Mouse (Mus musculus) heart, adult 18-20 months (tissue): ENCODE data around the gene Atcay. TPM values are rescaled to one million over a fixed set of nuclear protein-coding genes. Genes with fewer than 3 reads are reported as not detected.

Experiments used
- DNase-seq, 2 experiments: peaks; one replicate each; pipeline ENCODE4 v3.0.0; 2021 to 2022; ENCODE audit warnings: mixed read lengths in 1 of 2
- long read RNA-seq, 2 experiments: library from polyadenylated mRNA; stranded (forward); transcript quantifications; one replicate each; pipeline ENCODE4 v2.0.0; 2021
- total RNA-seq, 2 experiments: library from RNA; stranded (reverse); gene quantifications; 2 replicates each; pipeline ENCODE4 v1.2.3; 2021

Atcay gene
- not detected for total RNA-seq
- long read RNA-seq, experiment 1, partial matches to known transcripts: 0 of 9 reads
- long read RNA-seq, experiment 1, other reads (novel, unspliced or antisense): 9 of 9 reads
- long read RNA-seq, experiment 2, partial matches to known transcripts: 0 of 7 reads
- long read RNA-seq, experiment 2, other reads (novel, unspliced or antisense): 7 of 7 reads

DNA sequence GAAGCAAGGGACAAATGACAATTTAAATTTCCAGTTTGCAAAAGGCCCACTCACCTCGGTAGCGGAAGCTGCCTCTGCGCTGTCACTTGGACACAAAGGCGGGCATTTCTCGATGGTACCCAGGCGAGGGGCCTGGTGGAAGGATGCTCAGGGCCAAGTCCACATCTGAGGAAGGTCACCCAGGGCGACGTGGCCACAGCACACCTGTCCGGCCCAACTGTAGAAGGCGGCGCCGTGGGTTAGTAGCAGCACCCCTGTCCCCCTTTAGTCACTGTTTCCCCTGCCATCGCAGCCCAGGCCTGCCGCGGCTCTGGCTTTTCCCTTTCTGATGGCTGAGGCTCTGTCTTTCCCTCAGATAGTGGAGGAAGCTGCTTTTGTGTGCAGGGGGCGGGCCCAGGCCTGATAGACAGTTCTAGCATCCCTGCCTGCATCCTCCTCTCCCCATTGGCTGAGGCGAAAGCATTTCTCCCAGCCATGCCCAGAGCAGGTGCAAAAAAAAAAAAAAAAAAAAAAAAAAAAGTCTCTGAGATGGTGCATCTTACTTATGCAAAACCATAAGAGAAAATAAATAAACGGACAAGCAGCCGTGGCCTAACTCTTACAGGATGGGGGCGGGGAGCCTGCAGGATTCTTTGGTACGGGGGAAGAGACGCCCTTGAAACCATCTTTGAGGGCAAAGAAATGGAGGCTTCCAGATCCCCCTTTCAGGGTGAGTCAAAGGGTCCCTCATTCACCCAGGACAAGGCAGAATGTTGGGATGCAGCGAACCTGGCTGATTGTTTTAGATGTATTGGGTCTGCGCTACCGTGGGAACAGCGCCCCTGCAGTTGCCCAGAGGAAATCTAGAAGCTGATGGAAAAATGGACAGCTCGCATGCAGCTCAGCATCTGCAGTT lies at the start of gene Atcay:
Gene Atcay (minus strand): TSS at position 396 of the 895 bp plus-strand sequence.
- DNase-seq: no peak

DNA sequence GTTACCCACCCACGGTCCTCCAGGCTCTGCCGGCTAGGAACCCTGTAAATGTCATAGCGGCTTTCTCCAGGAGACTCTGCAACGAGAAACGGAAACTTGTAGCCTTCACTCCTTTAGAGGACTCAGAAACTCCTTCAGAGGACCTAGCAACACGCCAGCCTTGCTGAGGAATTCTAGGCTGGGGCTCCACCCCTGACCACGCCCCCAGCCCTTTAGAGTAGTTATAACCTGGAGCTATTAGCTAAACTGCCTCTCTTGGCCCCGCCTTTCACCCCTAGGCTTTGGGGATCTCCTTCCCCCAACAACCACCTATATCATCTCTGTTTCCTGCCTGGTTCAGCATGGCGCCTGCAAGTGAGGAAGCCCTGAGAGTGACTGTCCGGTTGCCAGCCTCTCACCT lies 48.9 kb upstream of the Atcay start:
- no peak for DNase-seq

DNA sequence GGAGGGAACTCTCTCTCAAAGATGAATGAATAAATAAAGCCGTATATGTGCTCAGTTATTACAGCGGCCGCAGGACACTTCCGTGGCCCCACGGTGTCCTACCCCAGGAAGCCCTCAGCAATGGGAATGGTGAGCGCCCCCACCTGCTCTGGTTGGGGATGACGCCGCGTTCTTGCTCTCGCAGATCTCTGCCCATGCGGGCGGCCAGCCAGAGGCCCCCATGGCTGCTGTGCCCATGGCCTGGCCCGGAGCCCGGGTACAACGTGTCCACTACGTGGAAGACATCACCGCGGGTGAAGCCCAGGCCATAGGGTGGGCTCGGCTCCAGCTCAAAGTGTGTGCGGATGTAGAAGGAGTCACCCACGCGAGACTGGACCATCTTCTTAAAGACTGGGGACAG lies 47.0 kb upstream of the Atcay start:
- no peak for DNase-seq

DNA sequence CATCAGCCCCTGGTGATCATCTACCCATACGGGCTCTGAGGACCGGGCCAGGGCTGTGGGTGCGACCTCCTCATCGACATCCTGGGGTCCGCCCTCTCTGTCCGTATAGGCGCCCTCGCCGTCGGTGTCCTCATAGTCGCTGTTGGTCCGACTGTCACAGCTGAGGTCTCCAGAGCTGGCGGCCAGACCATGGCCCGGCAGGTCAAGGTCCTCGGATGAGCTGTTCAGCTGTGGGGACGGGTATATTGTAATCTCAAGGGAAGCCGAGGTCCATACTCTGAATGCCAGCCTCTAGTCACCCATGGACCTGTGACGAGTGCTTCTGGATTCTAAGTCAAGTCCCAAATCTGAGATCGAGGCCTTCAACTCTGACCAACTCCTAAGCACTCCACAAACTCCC lies 43.2 kb upstream of the Atcay start:
- no peak for DNase-seq

DNA sequence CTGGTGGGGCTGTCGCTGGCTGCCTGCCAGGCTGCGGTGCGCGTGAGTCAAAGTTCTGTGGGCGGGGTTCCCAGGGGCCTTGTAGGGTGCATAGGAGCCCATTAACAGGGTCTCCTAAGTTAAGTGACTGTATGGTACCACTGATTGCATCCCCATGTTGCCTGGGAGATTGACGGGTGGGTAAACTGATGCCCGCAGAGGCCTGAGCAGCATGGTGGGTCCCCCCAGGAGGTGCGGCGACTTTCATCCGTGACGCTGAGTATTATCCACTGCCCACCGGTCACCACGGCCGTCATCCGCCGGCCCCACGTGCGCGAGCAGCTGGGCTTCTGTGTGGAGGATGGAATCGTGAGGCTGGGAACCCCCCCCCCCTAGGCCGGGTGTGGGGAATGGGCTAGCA lies 41.7 kb upstream of the Atcay start:
- DNase-seq: no peak

DNA sequence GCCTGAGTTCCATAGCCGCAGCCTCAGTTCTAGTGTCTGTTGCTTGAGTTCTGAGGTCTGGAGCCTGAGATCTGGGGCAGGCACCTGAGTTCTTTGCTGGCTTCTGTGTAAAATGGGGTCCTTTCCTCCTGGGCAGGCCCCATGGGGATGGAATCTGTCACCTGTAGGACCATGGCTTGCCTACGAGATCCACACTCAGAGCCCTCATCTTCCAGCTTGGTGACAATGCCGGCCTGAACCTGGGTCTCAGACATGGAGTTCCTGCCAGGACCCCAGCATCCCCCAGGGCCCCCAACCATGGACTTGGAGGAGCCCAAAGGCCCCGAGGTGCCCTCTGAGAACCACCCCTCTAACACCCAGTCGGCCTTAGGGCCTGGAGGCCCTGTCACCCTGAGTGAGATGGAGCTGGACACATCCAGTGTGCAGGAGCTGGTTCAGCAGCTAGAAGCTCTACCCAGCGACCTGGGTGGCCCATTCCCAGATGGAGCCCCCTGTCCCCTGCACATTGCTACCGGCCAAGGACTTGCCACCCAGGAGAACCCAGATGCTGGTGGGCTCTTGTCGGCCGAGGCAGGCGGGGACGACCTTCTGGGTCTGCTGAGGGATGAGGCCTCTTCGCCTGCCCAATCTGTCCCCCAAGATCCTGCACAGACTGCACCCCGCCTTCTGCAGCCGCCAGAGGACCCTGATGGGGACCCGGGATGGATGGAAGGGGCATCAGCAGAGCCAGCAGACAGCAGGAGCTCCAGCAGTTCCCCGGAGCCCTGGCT lies 38.2 kb upstream of the Atcay start:
- no peak for DNase-seq

DNA sequence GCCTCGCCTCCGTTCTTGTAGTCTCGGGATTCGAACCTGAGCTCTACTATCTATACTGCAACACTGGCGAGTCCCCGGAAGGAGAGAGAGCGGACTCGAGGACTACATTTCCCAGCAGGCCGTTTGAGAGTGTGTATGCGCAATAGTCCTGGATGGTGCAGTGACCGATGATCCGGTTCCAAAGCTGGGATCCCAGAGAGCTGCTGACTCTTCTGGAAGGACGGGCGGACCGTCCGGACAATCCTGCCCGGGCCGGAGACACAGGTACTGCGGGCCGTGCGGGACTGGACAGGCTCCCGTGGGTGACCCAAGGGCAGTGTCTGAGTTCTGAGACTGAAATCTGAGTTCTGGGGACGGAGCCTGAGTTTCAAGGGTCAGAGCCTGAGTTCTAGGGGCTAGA lies 37.4 kb upstream of the Atcay start:
- peak; percentile 94 to 95 for DNase-seq

DNA sequence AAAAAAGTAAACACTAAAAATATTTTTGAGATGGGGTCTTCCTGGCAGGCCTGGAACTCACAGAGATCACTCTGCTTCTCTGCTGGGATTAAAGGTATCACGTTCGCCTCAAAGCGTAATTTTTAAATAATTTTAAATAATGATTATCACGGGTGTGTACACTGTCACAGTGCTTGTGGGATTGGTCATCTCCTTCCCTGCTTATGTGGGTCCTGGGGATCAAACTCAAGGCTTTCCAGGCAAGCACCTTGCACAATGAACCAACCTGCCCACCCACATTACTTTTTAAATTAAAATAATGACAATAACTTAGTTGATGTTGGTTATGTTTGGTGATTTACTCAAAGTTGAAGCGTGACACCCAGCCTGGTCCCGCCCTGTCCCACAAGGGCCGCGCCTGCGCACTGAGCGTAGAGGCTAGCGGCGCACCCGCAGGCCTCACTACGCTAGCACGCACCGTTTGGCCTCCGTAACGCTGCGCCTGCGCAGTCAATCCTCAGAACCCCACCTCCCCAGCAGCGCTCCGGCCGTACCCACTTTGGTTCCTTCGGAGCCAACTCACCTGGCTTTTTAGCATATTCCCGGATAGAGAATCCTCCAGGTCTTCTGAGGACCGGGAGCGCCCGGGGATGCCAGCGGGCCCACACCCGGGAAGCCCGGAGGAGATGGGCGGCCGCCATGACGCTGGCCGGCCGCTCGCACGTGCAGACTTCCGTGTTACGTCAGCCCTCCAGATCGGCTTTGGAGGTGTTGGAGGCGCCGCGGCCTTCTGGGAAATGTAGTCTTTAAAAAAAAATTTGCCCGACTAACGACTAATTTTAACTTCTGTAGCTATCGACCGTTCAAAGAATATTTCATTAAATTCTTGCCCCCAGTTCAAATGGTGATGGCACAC lies 35.8 kb upstream of the Atcay start, which contains the start of the genes Mrpl54 and Apba3:
Gene Mrpl54 (minus strand): TSS at position 724 of the 895 bp plus-strand sequence.
Gene Apba3 (plus strand): TSS at position 750 of the 895 bp plus-strand sequence.
- DNase-seq: peak; percentile 98

DNA sequence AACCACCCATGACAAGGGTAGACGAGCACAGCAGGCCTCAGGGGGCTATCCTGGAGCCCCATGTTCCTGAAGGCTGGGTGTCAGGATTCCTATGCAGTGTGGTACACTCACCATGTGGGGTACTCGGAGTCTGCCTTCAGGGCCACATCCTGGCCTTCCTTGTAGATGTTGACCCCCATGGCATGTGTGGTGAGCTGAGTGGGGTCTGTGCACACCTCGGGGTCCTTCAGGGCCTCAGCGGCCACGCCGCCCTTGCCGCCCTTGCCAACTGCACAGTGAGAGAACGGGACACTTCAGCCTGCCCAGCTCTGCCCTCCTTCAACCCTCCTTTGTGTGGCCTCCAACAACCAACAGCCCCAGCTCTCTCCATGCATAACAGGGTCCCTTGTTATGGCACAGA lies 34.9 kb upstream of the Atcay start:
- DNase-seq: no peak

DNA sequence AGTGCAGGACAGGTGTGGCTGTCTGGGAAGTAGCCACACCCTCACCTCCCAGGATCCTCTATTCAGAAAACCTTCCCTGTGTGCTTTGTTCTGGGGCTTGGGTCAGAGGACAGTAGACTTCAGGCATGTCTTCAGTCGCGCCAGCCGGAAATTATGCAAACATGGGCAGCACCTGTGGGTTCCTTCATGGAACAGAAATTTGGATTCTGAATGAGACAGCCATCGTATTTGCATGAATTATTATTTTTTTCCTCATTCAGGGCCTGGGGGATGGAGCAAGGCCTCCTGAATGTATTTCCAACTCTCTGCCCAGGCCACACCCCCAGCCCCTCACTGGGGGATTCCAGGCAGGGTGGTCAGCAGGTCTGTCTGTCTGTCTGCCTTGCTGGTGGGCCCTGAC lies 30.4 kb upstream of the Atcay start:
- DNase-seq: no peak

DNA sequence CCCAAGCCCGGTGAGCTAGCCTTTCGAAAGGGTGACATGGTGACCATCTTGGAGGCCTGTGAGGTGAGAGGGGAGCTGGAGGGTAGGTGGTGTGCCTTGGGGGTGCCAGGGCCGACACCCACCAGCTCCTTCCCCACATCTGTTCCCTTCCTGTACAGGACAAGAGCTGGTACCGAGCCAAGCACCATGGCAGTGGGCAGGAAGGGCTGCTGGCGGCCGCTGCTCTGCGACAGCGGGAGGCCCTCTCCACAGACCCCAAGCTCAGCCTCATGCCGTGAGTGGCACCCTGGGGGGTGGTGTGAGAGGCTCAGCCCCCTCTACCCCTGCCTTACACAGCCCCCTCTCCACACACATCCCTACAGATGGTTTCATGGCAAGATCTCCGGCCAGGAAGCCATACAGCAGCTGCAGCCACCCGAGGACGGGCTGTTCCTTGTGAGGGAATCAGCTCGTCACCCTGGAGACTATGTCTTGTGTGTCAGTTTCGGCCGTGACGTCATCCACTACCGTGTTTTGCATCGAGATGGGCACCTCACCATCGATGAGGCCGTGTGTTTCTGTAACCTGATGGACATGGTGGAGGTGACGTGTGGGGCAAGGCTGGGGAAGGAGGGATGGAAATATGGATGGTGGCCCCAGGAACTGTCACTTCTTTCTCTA lies 28.7 kb upstream of the Atcay start:
- no peak for DNase-seq

DNA sequence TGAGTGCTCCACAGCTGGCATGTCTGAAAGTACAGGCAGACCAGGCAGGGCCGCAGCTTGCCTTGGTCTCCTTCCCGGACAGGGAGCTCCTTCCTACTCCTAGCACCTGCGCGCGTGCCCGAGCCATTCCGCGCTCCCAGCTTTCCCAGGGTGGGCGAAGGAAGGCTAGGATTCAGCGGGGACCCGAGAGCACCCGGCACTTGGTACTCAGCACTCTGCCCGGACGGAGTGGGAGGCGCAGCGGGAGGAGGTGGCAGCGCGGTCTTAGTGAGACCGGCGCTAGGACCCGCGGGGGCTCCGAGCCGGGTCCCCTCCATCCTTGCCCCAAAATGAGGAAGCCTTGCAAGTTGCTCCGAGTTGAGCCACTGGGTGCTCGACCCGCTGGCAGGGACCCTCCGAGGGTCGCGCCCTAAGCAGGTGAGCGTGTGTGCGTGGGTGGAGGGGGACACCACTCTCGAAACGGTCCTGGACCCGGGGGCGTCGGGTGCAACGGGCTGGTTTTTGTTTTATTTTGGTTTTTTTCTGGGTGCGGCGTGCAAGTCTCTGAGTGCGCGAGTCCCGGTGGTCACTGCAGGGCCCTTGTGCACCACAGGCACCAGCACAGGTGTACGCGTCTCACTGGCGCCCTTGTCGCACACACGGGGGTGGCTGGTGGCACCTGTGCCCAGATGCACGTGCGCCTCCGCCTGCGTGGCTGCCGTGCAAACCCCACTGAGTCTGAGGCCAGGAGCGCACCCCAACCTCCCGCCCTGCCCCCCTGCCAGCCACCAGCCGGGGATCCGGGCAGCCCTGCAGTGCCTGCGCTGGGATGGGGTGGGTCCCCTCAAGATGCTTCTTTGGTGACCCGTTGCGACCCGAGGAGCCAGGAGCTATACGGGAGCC lies 26.8 kb upstream of the Atcay start:
- DNase-seq: no peak

DNA sequence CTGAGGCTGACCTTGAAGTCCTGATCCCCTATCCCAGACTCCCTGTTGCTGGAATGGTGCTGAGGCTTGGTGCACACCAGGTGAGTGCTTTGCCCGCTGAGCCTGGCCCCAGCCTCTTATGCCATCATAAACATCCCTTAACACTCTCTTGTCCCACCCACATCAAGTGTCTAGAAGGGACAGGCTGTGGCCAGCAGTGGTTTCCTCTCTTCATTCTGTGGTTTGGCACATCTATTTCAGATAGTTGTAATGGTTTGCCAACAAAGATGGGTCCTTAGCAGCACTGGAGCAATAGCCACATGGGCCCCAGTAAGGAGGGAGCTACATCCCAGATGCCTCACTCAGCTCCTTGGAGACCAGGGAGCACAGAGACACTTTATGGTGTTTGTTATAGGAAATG lies 24.3 kb upstream of the Atcay start:
- DNase-seq: no peak

DNA sequence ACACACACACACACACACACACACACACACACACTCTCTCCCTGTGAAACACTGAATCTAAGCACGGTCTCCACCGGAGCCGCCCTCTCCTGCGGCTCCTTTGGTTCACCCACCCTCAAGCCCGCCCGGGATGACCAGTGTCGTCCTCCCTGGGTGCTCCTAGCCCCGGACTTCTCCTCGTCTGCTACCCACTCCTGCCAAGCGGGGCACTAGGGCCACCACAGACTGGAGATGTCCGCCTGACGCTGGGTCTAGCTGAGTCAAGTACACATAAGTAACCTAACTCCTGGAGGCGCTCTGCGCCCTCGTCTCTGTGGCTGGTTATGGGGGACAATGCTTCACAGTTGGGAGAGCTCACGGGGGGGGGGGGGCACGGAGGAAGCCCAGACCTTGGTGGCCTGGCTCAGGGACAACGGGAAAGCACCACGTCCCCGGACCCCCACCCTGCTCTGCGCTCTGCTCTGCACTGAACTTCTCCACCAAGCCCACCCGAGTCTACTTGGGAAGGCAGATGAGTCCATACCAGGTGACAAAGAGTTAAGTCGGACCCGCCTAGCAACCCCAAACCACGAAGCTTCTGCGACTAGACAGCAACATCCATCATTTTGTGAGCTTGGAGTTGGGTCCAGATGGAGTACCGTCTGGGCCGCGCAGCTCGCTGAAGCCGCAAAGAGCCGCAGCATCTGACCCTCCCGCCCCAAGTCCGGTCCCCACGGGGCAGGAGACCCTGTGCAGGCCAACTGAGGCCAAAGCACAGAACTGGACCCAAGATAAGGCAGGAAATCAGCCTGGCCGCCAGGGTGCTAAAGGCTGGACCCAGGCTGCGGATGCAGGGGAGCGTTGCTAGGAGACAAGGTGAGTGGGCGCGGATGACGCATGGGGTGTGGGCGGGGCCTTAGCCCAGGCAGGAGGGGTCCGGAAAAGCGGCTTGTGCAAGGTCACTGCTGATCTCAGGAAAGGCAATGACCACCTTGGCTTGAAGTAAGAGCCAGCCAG lies 22.1 kb upstream of the Atcay start, which contains the start of gene Matk:
Gene Matk (plus strand): TSS at position 512 of the 996 bp plus-strand sequence.
- DNase-seq: no peak

DNA sequence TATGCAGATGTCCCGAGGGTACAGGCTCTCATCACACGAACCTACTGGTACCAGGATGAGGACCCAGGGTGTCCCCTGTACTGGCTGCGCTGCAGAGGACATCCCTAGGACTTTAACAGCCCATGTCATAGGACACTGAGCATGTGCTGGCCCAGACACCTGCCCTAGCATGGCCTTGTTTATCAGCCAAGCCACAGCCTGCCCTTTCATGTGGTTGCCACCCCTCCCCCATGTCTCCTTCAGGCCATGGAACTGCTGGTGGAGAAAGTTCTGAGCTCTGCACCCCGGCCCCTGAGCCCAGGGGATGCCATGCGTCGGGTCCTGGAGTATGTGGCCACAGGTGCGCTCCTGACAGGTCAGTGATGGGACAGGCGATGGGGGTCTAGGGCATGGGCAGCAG lies 18.8 kb upstream of the Atcay start:
- no peak for DNase-seq

DNA sequence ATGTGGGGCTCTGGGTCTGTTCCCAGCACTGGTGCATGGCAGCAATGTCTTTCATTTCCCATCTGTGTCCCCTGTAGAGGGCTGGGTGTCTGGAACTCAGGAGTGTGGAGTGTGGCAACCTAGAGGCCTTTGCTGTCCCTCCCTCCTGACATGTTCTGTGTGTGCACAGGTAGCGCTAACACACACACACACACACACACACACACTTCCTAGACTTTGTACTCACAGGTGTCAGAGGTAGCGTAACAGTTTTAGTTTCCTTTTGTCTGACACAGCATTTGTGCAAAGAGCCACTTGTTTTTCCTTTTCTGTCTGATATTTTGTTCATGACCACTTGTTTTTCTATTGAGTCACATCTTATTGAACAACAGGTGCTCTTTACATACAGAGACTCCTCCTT lies 17.2 kb upstream of the Atcay start:
- DNase-seq: no peak

DNA sequence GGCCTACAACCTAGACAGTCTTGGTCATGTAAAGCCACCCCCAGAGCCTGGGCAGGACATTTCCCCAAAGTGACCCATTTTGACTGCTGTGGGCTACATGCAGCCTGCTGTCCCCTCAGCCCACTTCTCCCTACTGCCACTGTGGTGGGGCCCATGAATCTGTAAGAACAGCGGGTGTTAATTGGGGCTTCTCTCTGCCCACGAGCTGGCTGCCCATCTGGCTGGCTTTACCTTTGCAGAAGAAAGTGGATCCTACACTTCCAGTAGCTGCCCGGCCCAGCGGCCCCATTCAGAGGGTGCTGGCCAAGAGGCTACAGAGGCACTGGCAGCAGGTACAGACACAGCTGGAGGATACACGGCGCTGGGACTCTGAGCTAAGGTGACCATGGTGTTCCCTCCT lies 14.5 kb upstream of the Atcay start:
- no peak for DNase-seq

DNA sequence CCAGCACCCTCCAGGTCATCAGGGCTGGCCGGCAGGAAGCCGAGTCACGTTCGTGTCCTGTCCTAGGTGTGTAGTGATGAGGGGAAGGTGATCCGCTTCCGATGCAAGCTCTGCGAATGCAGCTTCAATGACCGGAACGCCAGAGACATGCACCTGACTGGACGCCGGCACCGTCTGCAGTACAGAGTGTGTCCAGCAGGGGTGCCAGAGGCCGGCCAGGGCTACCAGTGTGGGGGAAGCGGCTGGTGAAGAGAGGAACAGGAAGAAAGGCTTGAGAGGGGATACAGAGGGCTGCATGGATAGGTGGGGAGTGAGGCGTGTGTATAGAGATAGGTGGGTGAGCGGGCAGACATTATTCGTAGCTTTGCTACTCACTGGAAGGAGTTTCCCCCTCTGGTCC lies 14.0 kb upstream of the Atcay start:
- peak; percentile 70 to 85 for DNase-seq

DNA sequence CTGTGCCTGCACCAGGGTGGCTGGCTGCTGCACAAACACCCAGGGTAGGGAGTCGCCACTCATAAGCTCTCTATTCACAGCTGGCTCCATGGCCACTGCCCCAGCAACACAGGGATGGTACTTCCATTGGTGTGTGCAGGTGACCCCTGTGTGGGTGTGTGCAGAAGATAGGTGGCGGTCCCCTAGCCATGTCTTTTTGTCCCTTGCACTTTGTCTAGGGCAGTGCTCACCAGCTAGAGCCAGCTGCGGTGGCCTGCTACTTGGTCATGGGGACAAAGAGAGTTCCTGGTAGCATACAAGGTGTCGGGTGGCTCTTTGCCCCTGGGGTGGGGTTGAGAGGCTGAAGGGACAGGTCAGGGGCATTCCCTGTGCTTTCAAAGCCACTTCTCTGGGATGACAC lies 13.5 kb upstream of the Atcay start:
- DNase-seq: no peak
